8 mouse cellular contexts compared by ENCODE assay signal in genomic region chr6:30547274-30547645, GRCm38 (mm10). TPM values are rescaled to one million over a fixed set of nuclear protein-coding genes. Genes with fewer than 3 reads are reported as not detected.
DNase-seq lines count a peak whose midpoint lies in the region; ATAC-seq and TF ChIP-seq lines count a peak whose summit lies in the region.

No protein-coding gene starts in this region.

- ATAC-seq in heart, embryonic 15.5 days (replicated peaks; ENCODE audit: insufficient number of reproducible peaks, insufficient read depth, low FRiP score, low read depth) = no peak; the same call in 1 of the 2 replicates
- no peak for ATAC-seq in embryonic facial prominence, embryonic 15.5 days (ENCODE audit: insufficient number of reproducible peaks, low FRiP score, low TSS enrichment, low read depth)
- ATAC-seq in midbrain, postnatal 0 days (ENCODE audit: low FRiP score) = peak; percentile 50; the same call in 1 of the 2 replicates

- H3K36me3 ChIP-seq in heart, embryonic 15.5 days = no peaks in the 10 kb centered on the region
- no peaks in the 10 kb centered on the region for H3K36me3 ChIP-seq in embryonic facial prominence, embryonic 15.5 days
- H3K36me3 ChIP-seq in midbrain, postnatal 0 days (ENCODE audit: insufficient read depth, low read length) = no peaks in the 10 kb centered on the region

- no peak for DNase-seq in heart, adult 18-20 months
- DNase-seq in adrenal gland, postnatal 36 days = peak; percentile 36 to 58
- peak; percentile 72 to 84 for DNase-seq in kidney, postnatal 4 days
- DNase-seq in midbrain, postnatal 0 days (ENCODE audit: low spot score) = peak; percentile 84
- no peak for DNase-seq in urinary bladder, postnatal 10 days (ENCODE audit: low spot score)
- no peak for DNase-seq in thymus, postnatal 14 days

- H3K4me1 ChIP-seq in heart, embryonic 15.5 days (replicated peaks) = peaks cover 53% of the 10 kb centered on the region
- peaks cover 64% of the 10 kb centered on the region for H3K4me1 ChIP-seq in embryonic facial prominence, embryonic 15.5 days
- H3K4me1 ChIP-seq in midbrain, postnatal 0 days (ENCODE audit: insufficient read depth, low read length) = peaks cover 6% of the 10 kb centered on the region; the same call in 1 of the 2 replicates

- H3K4me2 ChIP-seq in heart, embryonic 15.5 days = peak overlapping the region; percentile 59
- H3K4me2 ChIP-seq in embryonic facial prominence, embryonic 15.5 days (replicated peaks) = peak overlapping the region; percentile 39
- H3K4me2 ChIP-seq in midbrain, postnatal 0 days (ENCODE audit: low read depth, low read length, poor library complexity, severe bottlenecking) = peak overlapping the region; percentile 42

- no peaks in the 10 kb centered on the region for H3K9me3 ChIP-seq in heart, embryonic 15.5 days (replicated peaks)
- H3K9me3 ChIP-seq in embryonic facial prominence, embryonic 15.5 days (replicated peaks) = no peaks in the 10 kb centered on the region
- H3K9me3 ChIP-seq in midbrain, postnatal 0 days (ENCODE audit: low read length) = no peaks in the 10 kb centered on the region

- 1% methylated on average over 15 of the region's 17 CpGs for WGBS in heart, embryonic 15.5 days
- WGBS in embryonic facial prominence, embryonic 15.5 days = 0% methylated on average over 17 of the region's 17 CpGs
- WGBS in midbrain, postnatal 0 days = 0% methylated on average over 12 of the region's 17 CpGs

- TF ChIP-seq CTCF in midbrain, postnatal 0 days (IDR thresholded peaks at IDR 0.05) = no peak

- H3K27me3 ChIP-seq in heart, embryonic 15.5 days = no peaks in the 10 kb centered on the region
- no peaks in the 10 kb centered on the region for H3K27me3 ChIP-seq in embryonic facial prominence, embryonic 15.5 days
- H3K27me3 ChIP-seq in midbrain, postnatal 0 days (ENCODE audit: insufficient read depth, low read length) = no peaks in the 10 kb centered on the region

- H3K9ac ChIP-seq in heart, embryonic 15.5 days = 0 out of 2 replicates have a peak overlapping the region, but pooled peaks have one; percentile 33
- 0 out of 2 replicates have a peak overlapping the region, but pooled peaks have one; percentile 7 for H3K9ac ChIP-seq in embryonic facial prominence, embryonic 15.5 days
- H3K9ac ChIP-seq in midbrain, postnatal 0 days (replicated peaks; ENCODE audit: low read length, poor library complexity, severe bottlenecking) = 0 out of 2 replicates have a peak overlapping the region, but pooled peaks have one; percentile 50

- peak overlapping the region; percentile 30 for H3K4me3 ChIP-seq in heart, embryonic 15.5 days
- H3K4me3 ChIP-seq in embryonic facial prominence, embryonic 15.5 days (replicated peaks) = peak overlapping the region; percentile 23
- H3K4me3 ChIP-seq in midbrain, postnatal 0 days (ENCODE audit: low read depth, low read length) = peak overlapping the region; percentile 12; the same call in 1 of the 2 replicates

- peak overlapping the region; percentile 87 for H3K27ac ChIP-seq in heart, embryonic 15.5 days
- peak overlapping the region; percentile 92 for H3K27ac ChIP-seq in embryonic facial prominence, embryonic 15.5 days (replicated peaks)
- peak overlapping the region; percentile 79 for H3K27ac ChIP-seq in midbrain, postnatal 0 days (ENCODE audit: low read depth, low read length)

RNA-seq across cellular contexts. Expression of gene Cpa2, which starts 5.9 kb away (rescaled TPM):
- 2.1 and 3.9 TPM in 2 replicates for polyA plus RNA-seq in heart, embryonic 15.5 days (2015; fragmentation: Nextera tagmentation; extraction: Ambion mirVana)
- under 1 TPM in 1 of 2 experiments, not detected in 1; 0.25 TPM for total RNA-seq in heart, adult 18-20 months (2021)
- total RNA-seq in adrenal gland, postnatal 36 days (2021) = under 1 TPM; 0.56 to 0.66 TPM
- 3.4 and 5.2 TPM in 2 replicates for polyA plus RNA-seq in embryonic facial prominence, embryonic 15.5 days (2015; fragmentation: Nextera tagmentation; extraction: Ambion mirVana)
- total RNA-seq in midbrain, postnatal 0 days (2014; rRNA removed) = 6.2 and 9.3 TPM in 2 replicates
- 13.0 and 15.2 TPM in 2 replicates for polyA plus RNA-seq in midbrain, postnatal 0 days (2015; fragmentation: Nextera tagmentation; extraction: Ambion mirVana)

RNA-seq across cellular contexts. Expression of gene Cpa4, which starts 20.9 kb away (rescaled TPM):
- polyA plus RNA-seq in heart, embryonic 15.5 days (2015; fragmentation: Nextera tagmentation; extraction: Ambion mirVana) = 1.6 and 2.4 TPM in 2 replicates
- total RNA-seq in heart, adult 18-20 months (2021) = not detected
- 1 to 10 TPM; 1.1 to 1.2 TPM for total RNA-seq in adrenal gland, postnatal 36 days (2021)
- 5.1 and 6.3 TPM in 2 replicates for polyA plus RNA-seq in embryonic facial prominence, embryonic 15.5 days (2015; fragmentation: Nextera tagmentation; extraction: Ambion mirVana)
- total RNA-seq in midbrain, postnatal 0 days (2014; rRNA removed) = 0.42 and 0.49 TPM in 2 replicates
- polyA plus RNA-seq in midbrain, postnatal 0 days (2015; fragmentation: Nextera tagmentation; extraction: Ambion mirVana) = 0.75 and 0.79 TPM in 2 replicates

RNA-seq across cellular contexts. Expression of gene Ssmem1, which starts 37.6 kb away (rescaled TPM):
- 0.14 TPM in 1 of 2 replicates, not detected in the other for polyA plus RNA-seq in heart, embryonic 15.5 days (2015; fragmentation: Nextera tagmentation; extraction: Ambion mirVana)
- under 1 TPM in 1 of 2 experiments, not detected in 1; 0.41 TPM for total RNA-seq in heart, adult 18-20 months (2021)
- under 1 TPM in 1 of 2 experiments, not detected in 1; 0.23 TPM for total RNA-seq in adrenal gland, postnatal 36 days (2021)
- polyA plus RNA-seq in embryonic facial prominence, embryonic 15.5 days (2015; fragmentation: Nextera tagmentation; extraction: Ambion mirVana) = 0.14 and 0.52 TPM in 2 replicates
- total RNA-seq in midbrain, postnatal 0 days (2014; rRNA removed) = 0.28 TPM in 1 of 2 replicates, not detected in the other
- 0.15 and 0.19 TPM in 2 replicates for polyA plus RNA-seq in midbrain, postnatal 0 days (2015; fragmentation: Nextera tagmentation; extraction: Ambion mirVana)

RNA-seq across cellular contexts. Expression of gene Tmem209, which starts 37.7 kb away (rescaled TPM):
- polyA plus RNA-seq in heart, embryonic 15.5 days (2015; fragmentation: Nextera tagmentation; extraction: Ambion mirVana) = 19.8 and 26.5 TPM in 2 replicates
- 1 to 10 TPM; 8.5 to 8.6 TPM for total RNA-seq in heart, adult 18-20 months (2021)
- 10 to 100 TPM; 23.3 to 27.3 TPM for total RNA-seq in adrenal gland, postnatal 36 days (2021)
- polyA plus RNA-seq in embryonic facial prominence, embryonic 15.5 days (2015; fragmentation: Nextera tagmentation; extraction: Ambion mirVana) = 27.5 and 29.1 TPM in 2 replicates
- total RNA-seq in midbrain, postnatal 0 days (2014; rRNA removed) = 37.4 and 50.3 TPM in 2 replicates
- 22.8 and 23.1 TPM in 2 replicates for polyA plus RNA-seq in midbrain, postnatal 0 days (2015; fragmentation: Nextera tagmentation; extraction: Ambion mirVana)

Comparison
In these comparisons a context has a peak if more than half of its experiments do, and no peak if none do; other contexts are left out.
1. DNase-seq: peak in adrenal gland, postnatal 36 days (2 of 2), kidney, postnatal 4 days (2 of 2) and midbrain, postnatal 0 days (single experiment); none in heart, adult 18-20 months (0 of 2), urinary bladder, postnatal 10 days (single experiment) and thymus, postnatal 14 days (single experiment).
2. Peak in every context shown above with its lines, with median percentiles within 50 percentile points of each other: H3K27ac ChIP-seq, H3K4me2 ChIP-seq, H3K4me3 ChIP-seq and H3K9ac ChIP-seq.